Mouse (Mus musculus): Measurements from ENCODE around the gene Snap47. TPM values are rescaled to one million over a fixed set of nuclear protein-coding genes. Genes with fewer than 3 reads are reported as not detected.

Snap47 gene
- polyA plus RNA-seq, 1 experiment from 2014 or later, result 45.1 TPM

GRCm38 (mm10) chr11:59423010-59423588 lies 27.9 kb downstream of the Snap47 start:
- no peak for DNase-seq (ENCODE audit: low spot score)

GRCm38 (mm10) chr11:59421967-59422366 lies 29.0 kb downstream of the Snap47 start:
- no peak for DNase-seq (ENCODE audit: low spot score)

- peak; percentile 22 for DNase-seq (ENCODE audit: low spot score)
Observed at GRCm38 (mm10) chr11:59421436-59421835, 29.6 kb downstream of the Snap47 start.

GRCm38 (mm10) chr11:59418708-59419107 lies 32.3 kb downstream of the Snap47 start:
- DNase-seq (ENCODE audit: low spot score), result no peak

- no peak for DNase-seq (ENCODE audit: low spot score)
Observed at GRCm38 (mm10) chr11:59412999-59413863, 37.8 kb downstream of the Snap47 start.

- no peak for DNase-seq (ENCODE audit: low spot score)
Observed at GRCm38 (mm10) chr11:59412058-59412457, 38.9 kb downstream of the Snap47 start.

- no peak for DNase-seq (ENCODE audit: low spot score)
Observed at GRCm38 (mm10) chr11:59410851-59411250, 40.1 kb downstream of the Snap47 start.

GRCm38 (mm10) chr11:59405761-59406160 lies 45.2 kb downstream of the Snap47 start:
- DNase-seq (ENCODE audit: low spot score), result no peak

- DNase-seq (ENCODE audit: low spot score), result peak; percentile 69
Observed at GRCm38 (mm10) chr11:59400876-59401275, 50.1 kb downstream of the Snap47 start.

- DNase-seq (ENCODE audit: low spot score), result no peak
Observed at GRCm38 (mm10) chr11:59399830-59400229, 51.2 kb downstream of the Snap47 start.

- DNase-seq (ENCODE audit: low spot score), result peak; percentile 58
Observed at GRCm38 (mm10) chr11:59397536-59398371, 53.2 kb downstream of the Snap47 start.

- no peak for DNase-seq (ENCODE audit: low spot score)
Observed at GRCm38 (mm10) chr11:59394451-59394850, 56.5 kb downstream of the Snap47 start.

GRCm38 (mm10) chr11:59393591-59393990 lies 57.4 kb downstream of the Snap47 start:
- DNase-seq (ENCODE audit: low spot score), result no peak

GRCm38 (mm10) chr11:59392300-59392699 lies 58.7 kb downstream of the Snap47 start:
- DNase-seq (ENCODE audit: low spot score), result no peak

GRCm38 (mm10) chr11:59390470-59390869 lies 60.5 kb downstream of the Snap47 start:
- no peak for DNase-seq (ENCODE audit: low spot score)

- DNase-seq (ENCODE audit: low spot score), result no peak
Observed at GRCm38 (mm10) chr11:59389617-59390016, 61.4 kb downstream of the Snap47 start.

- no peak for DNase-seq (ENCODE audit: low spot score)
Observed at GRCm38 (mm10) chr11:59388806-59389205, 62.2 kb downstream of the Snap47 start.

GRCm38 (mm10) chr11:59387471-59387870 lies 63.5 kb downstream of the Snap47 start:
- DNase-seq (ENCODE audit: low spot score), result no peak

- DNase-seq (ENCODE audit: low spot score), result no peak
Observed at GRCm38 (mm10) chr11:59385123-59385522, 65.9 kb downstream of the Snap47 start.

GRCm38 (mm10) chr11:59384441-59384959 lies 66.5 kb downstream of the Snap47 start:
- DNase-seq (ENCODE audit: low spot score), result peak; percentile 82

GRCm38 (mm10) chr11:59379547-59379946 lies 71.4 kb downstream of the Snap47 start:
- no peak for DNase-seq (ENCODE audit: low spot score)

- DNase-seq (ENCODE audit: low spot score), result no peak
Observed at GRCm38 (mm10) chr11:59377999-59378398, 73.0 kb downstream of the Snap47 start.

All from thymus, postnatal 0 days (tissue).